Mouse (Mus musculus) brain, embryonic 18.5 days (tissue): ENCODE data around the gene BC067074.
"Not testable (repeated sequence)": the region's sequence is repeated elsewhere in the genome, so short reads cannot be mapped to it uniquely, and the experiment has no call there.

Source experiments
- DNase-seq: peaks from one replicate; pipeline ENCODE4 v3.0.0-alpha.2; 2012; ENCODE audit warnings: low read depth, low spot score

Gene BC067074

DNA sequence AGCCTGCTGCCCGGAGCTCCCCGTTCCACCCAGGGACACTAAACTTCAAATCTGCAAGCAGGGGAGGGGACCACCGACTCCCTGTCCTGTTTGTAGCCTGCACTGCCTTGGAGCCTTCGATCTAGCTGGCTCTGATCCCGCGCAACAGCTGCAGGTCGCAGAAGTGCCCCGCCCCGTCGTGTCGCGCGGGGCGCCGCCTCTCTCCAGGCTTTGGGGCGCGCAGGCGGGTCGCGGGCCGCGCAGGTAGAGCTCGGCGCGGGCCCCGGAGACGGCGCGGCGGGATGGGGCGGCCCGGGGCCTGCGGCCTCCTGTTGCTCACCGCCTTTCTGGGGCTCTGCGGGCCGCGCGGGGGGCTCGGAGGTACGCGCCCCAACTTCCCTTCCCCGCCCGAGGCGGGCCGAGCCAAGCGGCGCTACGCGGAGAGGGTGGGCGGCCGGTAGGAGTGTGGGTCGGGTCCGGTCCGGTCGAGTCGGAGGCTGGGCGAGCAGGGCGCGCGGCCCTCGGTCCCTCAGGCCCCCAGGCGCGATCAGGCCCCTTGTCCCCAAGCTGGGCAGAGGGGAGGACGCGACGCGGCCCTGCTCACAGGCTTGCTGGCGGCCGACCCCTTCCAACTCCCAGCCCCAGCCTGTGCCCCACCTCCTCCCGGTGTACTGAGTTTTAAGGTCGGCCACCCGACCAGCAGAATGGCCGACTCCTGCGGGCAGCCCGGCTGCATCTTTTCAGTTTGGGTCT is at the start of gene BC067074:
Gene BC067074, plus strand, starts transcription at position 185 of the 732 bp plus-strand sequence.
- no peak for DNase-seq

DNA sequence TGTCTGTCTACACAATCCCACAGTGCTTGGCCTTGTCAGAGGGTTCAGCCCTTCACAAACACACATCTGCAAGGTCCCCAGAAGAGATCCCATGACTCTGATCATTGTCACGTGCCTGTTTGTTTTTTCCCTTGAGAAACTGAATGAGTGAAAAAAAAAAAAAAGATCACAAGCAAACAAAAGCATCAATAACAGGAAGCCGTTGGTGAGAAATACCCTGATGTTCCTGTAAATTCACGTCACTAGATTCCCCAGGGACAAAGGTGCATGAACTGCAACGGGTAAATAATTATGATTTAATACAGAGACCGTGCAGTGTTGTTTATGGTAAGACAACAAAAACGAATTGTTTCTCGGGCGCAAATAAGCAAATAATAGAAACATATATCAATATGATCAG is 47.9 kb upstream of the BC067074 start:
- DNase-seq = no peak

DNA sequence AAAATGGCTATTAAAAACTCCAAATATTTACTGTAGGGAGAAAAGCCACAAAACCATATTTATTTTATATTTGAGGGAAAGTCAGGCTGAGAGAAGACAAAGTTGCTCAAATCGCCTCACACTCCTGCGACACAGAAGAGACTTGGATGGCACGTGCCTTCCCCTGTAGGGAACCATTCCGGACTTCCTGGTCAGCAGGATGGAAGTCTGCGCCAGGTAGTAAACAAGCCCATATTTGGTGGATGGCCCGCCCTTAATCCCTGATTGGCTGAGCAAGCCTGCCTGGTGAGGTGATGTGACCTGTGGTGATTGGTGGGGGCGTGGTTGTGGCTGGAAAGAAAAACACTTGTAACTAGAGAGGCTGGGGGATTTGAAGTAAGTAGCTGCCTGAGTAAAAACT is 40.4 kb upstream of the BC067074 start:
- not testable (repeated sequence) for DNase-seq

DNA sequence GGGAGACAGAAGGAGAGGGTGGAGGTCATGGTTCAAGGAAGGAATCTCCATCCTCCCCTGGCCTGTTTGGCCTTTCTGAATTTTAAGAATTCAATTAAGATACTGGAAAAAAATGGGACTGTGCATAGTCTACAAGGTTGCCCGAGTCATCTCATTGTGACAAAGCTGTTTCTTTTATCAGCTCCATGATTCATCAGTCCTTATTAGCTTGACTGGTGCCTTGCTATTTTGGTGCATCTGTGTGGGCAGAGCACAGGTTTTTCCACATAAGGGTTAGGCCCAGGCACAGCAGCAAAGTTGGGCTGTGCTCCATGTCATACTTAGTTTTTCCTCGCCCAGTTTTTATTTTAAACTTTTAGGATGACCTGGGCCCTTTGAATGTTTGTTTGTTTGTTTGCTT is 36.2 kb upstream of the BC067074 start:
- no peak for DNase-seq

DNA sequence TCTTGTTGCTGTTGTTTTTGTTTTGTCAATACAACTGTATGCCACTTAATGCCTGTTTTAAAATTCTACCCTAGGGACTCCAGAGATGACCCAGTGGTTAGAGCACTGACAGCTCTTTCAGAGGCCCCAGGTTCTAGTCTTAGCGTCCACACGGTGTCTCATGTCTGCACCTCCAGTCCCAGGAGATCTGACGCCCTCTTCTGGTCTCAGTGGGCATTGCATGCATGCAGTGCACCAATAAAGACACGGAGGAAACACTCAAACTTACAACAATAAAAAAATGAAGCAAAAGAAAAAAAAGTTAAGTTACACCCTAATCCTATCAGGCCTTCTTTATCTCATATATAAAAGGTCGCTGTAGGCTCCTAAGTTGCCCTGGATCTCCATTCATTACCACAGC is 35.8 kb upstream of the BC067074 start:
- DNase-seq = no peak

DNA sequence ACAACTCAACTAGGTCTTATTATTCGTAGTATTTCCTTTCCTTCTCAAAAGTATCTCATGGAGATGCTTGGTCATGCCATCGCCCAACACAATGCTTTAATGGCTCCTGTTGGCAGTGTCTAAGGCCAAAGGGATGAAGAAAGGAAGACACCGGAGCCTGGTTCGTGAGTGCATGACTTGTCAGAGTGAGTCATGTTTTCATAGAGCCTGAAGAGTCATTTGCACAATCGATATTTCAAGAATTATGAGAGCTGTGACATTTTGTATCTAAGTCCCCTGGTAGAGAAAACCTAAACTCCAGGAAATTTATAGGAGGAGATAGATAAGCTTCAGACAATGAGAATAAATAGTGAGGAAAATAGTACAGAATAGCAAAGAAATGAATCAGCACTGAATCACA is 33.7 kb upstream of the BC067074 start:
- DNase-seq = no peak

DNA sequence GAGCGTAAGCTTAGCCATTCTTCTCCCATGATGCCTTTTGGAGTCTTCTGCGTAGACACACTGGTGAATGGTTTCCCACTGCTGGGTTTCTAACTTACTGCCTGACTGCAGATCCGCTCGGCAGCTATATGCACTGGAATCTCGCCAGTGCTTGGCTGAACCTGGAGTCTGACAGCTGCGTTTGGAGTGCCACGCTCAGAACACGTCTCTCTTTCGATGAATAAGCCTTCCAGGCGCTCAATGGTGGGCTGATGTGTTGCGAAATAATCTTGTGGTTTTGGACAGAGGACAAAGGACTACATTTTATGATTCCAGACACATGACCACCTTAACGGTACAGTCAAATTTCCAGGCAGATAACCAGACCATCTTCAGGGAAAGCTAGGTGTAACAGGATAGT is 30.1 kb upstream of the BC067074 start:
- no peak for DNase-seq

DNA sequence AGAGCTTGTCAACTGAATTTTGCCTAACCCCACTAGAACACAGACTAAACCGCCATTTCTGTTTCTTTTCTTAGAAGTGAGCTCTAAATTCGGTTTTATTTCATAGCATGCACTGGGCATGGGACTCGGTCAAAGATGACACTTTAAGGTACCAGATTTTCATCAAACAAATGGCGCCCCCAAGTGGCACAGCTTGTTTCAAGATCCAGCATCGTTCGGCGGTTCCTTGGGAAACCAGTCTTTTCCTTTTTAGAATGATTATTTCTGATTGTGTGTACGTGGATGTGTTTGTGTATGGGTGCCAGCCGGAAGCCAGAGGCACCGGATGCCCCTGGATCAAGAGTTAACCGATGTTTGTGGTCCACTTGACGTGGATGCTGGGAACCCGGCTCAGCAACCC is 27.7 kb upstream of the BC067074 start:
- no peak for DNase-seq

DNA sequence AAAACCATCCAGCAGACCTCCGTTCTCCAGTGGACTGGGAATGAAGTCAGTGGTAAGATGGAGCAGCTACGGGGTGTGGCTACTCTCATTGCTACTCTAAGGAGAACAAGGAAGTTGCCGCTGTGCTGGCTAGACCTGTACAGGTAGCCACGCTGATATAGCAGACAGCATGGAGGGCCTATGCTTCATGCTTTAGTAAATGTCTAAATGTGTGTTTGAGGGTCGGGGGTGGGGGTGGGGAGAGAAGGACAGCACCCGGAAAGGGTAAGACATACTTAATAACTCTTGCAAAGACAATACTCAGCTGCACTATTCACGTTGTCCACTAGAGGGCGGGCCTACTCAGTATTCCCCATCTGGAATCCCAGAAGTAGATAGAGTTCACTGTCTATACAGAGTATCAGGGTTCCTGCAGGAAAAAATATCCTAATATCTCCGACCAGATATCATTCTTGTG is 26.4 kb upstream of the BC067074 start:
- no peak for DNase-seq

DNA sequence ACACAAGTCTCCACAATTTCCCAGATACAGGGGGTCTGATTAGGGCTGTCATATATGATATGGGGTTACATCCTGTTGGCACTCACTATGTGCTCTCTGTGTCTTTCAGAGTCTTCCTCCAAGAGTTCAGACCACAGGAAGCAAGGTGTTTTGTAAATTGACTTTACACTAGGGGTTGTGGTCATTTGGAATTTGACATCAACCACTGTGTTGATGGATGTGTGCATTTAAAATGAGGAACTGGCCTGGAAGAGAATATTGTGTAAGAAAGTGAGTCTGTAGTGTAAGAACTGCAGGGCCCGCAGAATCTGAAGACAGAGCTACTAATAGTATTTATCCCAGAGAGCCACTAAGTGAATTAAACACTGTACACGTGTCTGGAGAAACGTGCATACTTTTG is 25.8 kb upstream of the BC067074 start:
- DNase-seq = no peak

DNA sequence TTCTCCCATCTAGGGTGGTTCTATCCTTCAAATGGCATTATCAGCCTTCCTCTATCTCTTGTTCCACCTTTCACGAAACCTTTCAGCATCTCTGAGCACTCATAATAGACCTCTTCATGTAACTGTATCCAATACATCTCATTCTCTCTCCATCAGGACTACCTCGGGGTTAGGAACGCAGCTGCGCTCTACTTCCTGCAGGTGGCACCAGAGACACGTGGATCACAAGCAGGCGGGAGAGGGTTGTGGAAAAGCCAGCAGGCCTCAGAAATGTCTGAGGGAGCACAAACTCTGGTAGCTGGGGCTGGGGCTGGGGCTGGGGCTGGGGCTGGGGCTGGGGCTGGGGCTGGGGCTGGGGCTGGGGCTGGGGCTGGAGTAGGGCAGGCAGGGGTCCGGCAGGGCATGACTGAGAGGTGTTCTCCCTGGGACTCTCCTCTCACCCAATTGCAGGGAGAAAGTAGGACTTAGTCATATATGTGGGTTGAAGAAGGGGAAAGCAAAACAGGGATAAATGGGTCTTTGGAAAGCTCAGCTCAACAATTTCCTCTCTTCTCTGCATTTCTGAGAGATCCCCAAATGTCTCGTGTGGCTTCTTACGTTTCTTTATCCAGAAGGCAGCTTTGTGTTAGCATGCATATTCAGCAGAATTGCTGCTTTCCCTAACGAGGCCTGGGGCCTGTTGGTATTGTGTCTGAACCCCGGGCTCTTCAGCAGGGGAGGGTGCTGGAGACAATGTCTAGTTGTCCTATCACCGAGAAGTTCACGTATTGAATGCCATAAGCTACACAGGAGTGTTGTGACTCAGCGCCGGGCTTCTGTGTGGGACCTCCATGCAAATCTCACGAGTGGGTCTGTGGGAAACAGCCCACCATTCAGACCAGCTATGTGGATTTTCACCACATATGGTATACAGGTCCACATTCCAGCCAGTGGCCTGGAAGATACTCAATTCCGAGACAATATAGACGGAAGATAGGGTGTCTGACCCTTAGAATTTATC is 22.9 kb upstream of the BC067074 start:
- peak; percentile 67 for DNase-seq

DNA sequence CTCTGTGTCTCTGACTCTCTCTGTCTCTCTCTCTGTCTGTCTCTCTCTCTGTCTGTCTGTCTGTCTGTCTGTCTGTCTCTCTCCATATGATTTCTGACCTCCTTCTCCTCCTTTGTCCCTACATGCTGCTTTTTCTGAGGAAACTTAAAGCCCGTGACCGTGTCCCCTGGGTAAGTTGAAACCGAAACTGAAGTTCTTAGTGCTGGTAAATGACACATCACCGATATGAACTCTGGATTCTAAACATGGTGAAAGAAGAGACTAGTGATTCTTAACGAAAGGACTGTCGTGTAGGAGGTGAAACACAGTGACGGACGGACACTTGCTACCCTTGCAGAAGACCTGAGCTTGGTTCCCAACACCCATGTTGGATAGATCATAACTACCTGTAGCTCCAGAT is 21.8 kb upstream of the BC067074 start:
- no peak for DNase-seq

DNA sequence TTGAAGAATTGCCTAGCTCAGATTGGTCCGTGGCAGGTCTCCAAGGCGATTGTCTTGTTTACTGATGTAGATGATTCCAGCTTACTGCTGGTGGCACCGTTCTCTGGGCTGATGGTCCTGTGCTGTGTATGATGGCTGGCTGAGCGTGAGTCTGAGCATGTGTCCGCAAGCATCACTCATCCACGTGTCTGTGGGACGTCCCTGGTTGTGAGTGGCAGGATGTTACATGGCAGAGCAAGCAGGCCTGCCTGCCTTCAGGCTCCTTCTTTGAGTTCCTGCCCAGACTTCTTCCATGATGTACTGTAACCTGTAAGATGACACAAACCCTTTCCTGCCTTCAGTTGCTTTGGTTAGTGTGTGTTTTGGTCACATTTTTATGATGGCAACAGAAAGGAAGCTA is 5.8 kb upstream of the BC067074 start:
- DNase-seq = no peak

DNA sequence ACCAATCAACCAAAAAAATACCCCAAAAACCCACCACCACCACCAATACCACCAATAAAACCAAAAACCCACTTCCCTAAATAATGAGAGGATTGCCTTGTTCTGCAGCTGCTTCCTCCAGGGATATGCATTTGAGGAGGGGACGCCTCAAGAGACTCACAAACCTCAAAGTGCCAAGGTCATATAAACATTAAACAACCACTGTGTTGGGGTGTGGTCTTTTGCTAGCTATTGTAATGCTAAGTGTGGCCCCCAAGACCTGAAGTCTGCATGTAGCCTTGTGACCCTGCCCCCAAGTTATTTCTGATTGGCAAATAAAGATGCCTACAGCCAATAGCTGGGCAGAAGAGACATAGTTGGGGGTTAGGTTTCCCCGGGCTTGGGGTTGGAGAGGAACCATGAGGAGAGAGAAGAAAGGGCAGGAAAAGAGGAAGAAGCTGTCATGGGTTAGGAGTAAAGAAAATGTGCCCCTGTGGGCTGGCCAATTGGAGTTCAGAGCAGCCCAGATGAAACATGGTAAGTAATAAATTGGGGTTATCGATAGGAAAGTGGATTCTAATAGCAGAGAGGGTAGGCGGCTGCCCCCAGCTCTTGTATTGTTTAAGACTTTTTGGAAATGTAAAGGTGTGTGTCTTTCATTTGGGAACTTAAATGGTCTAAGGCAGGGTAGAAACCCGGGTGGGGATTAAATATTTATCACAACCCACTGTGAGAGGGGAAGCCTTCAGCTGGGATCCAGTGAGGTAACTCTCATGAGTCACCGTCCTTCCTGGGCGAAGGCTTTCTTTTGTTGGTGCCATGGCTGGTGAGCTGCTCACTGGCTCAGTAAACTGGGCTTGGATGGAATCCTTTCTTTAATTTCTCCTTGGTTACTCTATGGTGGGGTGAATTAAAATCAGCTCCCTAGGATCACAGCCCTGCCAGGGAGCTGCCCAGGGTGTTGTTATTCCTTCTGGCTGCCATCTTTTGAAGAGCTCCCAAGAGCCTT is 4.5 kb upstream of the BC067074 start:
- DNase-seq = no peak

DNA sequence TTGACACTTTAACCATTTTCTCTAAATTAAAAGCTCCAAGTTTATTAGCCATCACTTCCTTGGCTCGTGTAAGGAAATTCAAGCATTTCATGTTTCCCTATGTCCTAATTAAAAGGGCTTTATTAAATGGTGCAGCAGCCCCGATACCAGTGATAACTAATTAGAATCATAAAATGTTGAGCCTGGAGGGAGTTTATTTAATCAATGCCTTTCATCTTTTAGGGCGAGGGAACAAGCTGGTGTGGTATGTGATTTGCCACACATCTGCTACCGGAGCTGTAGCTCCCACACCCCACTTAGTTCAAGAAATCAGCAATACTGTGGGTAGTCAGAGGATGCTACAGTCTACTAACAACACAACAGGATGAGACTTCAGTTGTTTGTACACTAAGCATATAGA is 3.2 kb upstream of the BC067074 start:
- no peak for DNase-seq

DNA sequence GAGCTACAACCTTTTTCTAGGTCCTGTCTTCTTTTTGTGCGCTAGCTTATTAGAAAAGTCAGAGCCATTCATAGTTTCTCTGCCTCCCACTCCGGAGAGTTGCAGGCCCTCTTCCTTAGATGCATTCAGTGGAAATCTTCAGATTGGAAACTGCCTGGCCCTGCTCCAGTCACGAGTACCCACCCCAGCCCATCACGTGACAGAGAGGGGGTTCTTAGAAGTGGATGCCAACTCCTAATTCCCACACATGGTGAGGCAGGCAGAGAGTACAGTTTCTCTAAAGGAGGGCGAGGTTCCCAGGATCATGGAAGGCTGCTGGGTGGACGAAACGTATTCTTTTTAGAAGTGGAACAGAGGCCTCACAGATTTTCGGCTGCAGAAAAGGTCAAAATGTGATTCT is 958 bp upstream of the BC067074 start:
- DNase-seq = no peak

DNA sequence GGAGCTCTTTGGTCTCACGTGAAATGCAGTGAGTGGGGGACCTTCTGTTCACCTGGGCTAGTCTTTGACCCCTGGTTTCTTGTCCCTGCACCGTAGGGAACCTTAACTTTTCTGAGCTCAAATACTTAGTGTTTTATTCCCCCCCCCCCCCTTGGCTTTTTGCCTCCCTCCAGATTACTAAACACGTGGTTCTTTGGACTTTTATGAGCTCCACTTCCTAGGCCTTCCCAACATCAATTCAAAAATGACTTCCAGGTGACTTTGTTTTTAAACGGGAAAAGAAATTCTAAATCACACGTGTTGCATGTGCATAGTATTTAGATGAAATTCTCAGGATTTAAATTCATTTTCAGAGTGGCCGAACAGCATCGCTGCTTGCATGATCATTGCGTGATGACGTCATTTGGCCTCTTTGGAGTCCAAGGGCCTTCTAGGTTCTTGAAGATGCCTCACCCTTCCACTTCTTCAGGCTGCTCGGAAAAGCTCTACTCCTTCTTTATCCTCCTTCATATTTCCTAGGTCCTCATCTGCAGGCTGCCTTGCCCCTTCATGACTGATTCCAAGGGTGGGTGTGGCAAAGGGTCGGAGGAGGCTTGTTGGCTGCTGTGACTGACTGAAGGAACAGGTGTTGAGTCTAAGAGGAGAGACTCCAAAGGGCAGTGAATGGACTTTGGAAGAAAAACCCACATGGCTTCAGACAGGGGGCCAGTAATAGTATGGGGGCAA is 911 bp downstream of the BC067074 start:
- no peak for DNase-seq

DNA sequence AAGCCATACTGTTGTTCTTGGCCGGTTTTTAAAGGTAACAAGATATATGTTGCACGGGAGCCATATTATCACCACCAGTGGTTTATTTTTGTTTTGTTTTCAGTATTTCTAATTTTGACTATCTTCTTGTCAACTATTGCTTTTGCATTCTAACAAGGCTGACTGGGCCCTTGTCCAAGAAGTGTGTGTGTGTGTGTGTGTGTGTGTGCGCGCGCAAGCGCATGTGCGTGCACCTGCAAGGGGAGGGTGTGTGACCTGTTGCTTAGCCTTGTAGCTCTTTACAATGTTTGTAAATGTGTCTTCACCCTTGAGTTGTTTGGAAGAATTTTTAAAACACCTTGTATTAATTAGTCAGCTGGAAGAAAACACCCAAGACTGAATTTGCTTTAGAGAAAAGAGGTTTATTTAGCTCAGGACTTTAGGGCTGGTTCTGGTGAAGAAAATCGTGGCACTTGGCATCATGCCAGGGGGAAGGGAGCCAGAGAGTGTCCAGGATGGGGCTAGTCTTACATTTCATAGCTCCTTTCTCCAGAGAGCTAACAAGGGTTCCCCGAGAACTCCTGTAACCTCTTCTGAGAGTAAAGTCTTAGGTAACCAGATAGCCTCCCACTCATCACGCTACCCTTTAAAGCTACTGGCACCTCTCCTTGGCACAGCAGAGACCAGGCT is 3.0 kb downstream of the BC067074 start:
- DNase-seq = no peak

DNA sequence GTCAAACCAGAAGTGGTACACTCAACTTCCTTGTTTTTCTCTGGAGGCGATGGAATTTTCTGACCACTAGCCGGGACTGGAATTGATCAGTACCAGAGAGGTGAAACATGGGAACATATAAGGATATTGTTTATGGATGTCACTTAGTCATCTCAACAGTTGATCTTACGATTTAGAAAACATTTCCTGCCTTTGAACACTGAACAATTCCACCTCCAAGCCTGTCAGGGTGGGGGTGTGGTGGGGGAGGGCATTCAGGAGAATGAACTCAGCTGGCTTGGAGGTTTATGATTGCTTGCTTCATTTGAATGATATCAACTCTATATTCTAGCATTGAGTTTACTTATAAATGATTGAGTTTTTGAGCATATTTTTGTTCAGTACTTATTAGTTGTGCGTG is 13.6 kb downstream of the BC067074 start:
- DNase-seq = no peak

DNA sequence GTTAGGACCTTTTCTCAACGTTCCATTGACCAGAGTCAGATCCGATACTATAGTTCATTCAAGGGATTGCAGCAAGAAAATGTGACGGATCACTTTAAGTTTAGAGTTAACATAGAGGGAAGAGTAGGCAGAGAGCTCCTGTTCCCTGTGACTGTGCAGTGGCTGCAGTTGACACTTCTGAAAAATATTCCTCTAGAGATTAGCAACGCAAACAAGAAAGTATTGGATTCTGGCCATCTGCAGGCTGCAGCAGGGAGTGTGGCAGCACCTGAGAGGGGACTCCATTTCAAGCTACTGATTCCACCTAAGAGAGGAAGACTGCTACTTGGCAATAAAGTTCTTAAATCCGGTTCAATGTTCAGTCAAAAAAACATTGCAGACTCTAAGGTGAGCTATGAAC is 26.6 kb downstream of the BC067074 start:
- no peak for DNase-seq
